Mouse (Mus musculus) heart, adult 2 months (tissue): ENCODE results near the gene Homer1.

Source experiments
- CTCF ChIP-seq: fragments of 200-600 bp; IDR thresholded peaks from 2 replicates; pipeline ENCODE4 v1.8.1; 2022; ENCODE audit warnings: antibody characterized with exemption, mild to moderate bottlenecking, moderate library complexity
- POLR2A ChIP-seq: fragments of 200-500 bp; IDR thresholded peaks from 2 replicates; pipeline ENCODE4 v1.6.1; 2011; ENCODE audit warnings: mild to moderate bottlenecking, low read depth, low read length, control low read depth; ENCODE audit not compliant: insufficient read depth

GRCm38 (mm10) chr13:93301060-93301459, 1.6 kb downstream of the Homer1 start:
- TF ChIP-seq CTCF (no peak), POLR2A (no peak)
